Mouse (Mus musculus): ENCODE data around the gene 3830417A13Rik.

Gene 3830417A13Rik

DNA sequence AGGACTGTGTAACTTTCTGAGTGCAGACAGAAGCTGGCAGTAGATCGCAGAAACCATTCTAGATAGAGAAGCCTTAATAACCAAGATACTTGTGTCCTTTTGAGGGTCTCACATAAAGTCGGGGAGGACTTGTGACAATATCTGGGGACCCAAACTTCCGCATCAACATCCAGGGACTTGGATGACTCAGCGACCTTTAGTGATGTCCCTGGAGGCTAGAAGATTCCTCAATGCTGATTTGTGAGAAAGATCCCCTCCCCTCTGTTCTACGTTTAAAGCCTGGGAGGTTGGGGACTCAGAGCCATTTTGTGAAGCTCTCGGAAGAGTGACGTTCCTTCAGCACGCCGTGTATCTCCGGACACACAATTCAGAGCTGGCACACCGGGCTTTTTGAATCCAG lies at the start of gene 3830417A13Rik:
Gene 3830417A13Rik, plus strand, starts transcription at position 301 of the 400 bp plus-strand sequence.
- no peak for DNase-seq

DNA sequence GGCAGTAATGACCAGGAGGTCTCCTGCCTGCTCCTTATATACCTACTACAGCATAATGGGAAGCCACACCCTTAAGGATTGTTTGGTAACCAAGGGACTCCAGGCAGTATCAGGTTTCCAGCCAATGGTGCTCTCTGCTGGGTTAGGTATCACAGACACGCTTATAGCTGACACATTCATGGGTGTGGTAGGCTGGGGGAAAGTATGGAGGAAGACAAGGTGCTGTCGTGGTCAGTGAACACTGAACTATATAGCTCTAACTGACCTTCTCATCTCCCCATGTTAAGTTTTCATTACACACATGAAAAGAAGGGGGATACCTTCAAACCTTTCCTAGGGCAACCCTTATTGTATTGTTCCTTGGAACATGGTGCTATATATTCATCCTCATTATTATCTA lies 21.2 kb upstream of the 3830417A13Rik start, which contains the start of gene Gm6760:
Gene Gm6760, minus strand, starts transcription at position 101 of the 400 bp plus-strand sequence.
- DNase-seq: no peak

DNA sequence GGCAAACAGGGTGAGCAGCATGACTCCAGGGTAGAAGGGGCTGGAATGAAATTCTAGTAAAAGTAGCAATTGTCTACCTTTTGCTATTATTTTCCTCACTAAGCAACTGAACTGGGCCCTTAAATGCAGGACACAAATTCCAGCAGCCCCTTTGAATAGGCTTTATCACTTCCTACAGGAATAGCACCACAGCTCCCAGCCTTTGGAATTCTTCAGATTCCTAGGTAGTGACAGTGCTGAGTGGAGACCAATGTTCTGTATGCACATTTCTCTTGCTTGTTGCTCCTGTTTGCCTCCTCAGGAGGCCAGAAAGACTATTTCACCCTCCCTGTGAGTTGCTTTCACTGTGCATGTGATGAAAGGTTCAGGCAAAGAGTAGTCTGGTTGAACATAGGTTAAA lies 7.9 kb downstream of the 3830417A13Rik start:
- no peak for DNase-seq

Data from embryo, embryonic 11 days (tissue).